Mouse (Mus musculus) limb, embryonic 11.5 days (tissue): ENCODE measurements at regions not wholly inside any gene's neighbourhood (a gene's known extent, or its start where the extent isn't known, plus 50 kb on each side); places are given as distances from the start of the nearest gene placed in this dataset.

ENCODE experiments used
- ATAC-seq: fragments of 200-750 bp; cut with Nextera tagmentation; 2 replicates; pipeline ENCODE4 v1.8.0; 2017; ENCODE audit warnings: low read depth; ENCODE audit not compliant: insufficient number of reproducible peaks, low FRiP score, low TSS enrichment
- DNase-seq: peaks from one replicate; pipeline ENCODE4 v3.0.0-alpha.2; 2015; ENCODE audit warnings: low spot score
- H3K27ac ChIP-seq: fragments of 300-500 bp; sonication (generic); replicated peaks from 2 replicates; pipeline ENCODE4 v1.5.1; 2014; ENCODE audit warnings: low read depth, mild to moderate bottlenecking, low read length
- H3K27me3 ChIP-seq: fragments of 300-500 bp; sonication (generic); 2 replicates; pipeline ENCODE4 v1.6.1; 2014; ENCODE audit warnings: mild to moderate bottlenecking, low read length, mixed read lengths; ENCODE audit not compliant: control insufficient read depth, insufficient read depth
- H3K36me3 ChIP-seq: fragments of 300-500 bp; sonication (generic); 2 replicates; pipeline ENCODE4 v1.6.1; 2014; ENCODE audit warnings: mild to moderate bottlenecking, low read length, moderate library complexity, mixed read lengths; ENCODE audit not compliant: control insufficient read depth, insufficient read depth
- H3K4me1 ChIP-seq: fragments of 300-500 bp; sonication (generic); 2 replicates; pipeline ENCODE4 v1.6.1; 2014; ENCODE audit warnings: low read length, mixed read lengths; ENCODE audit not compliant: control insufficient read depth, insufficient read depth
- H3K4me2 ChIP-seq: fragments of 300-500 bp; sonication (generic); 2 replicates; pipeline ENCODE4 v1.6.1; 2014; ENCODE audit warnings: low read depth, mild to moderate bottlenecking, moderate library complexity; ENCODE audit not compliant: severe bottlenecking
- H3K4me3 ChIP-seq: fragments of 300-500 bp; sonication (generic); 2 replicates; pipeline ENCODE4 v1.5.1; 2014; ENCODE audit warnings: low read depth, low read length
- H3K9ac ChIP-seq: fragments of 300-500 bp; sonication (generic); 2 replicates; pipeline ENCODE4 v1.6.1; 2014; ENCODE audit warnings: mild to moderate bottlenecking, low read length
- H3K9me3 ChIP-seq: fragments of 300-500 bp; sonication (generic); 2 replicates; pipeline ENCODE4 v1.6.1; 2016; ENCODE audit warnings: low read length; ENCODE audit not compliant: control insufficient read depth
- WGBS: fragments of 180-500 bp; shearing (Covaris S2); extraction: QIAGEN DNeasy Blood & Tissue Kit; methylation state at CpG from one replicate; pipeline ENCODE4 v1.1.7; 2014; 5-methylcytosine and 5-hydroxymethylcytosine counted together

GRCm38 (mm10) chrX:99397344-99397743 lies 73.7 kb downstream of the Pja1 start:
- Histone ChIP-seq H3K4me3 (no peak overlapping the region), H3K9ac (no peak overlapping the region), H3K4me1 (peaks cover 13% of the 10 kb centered on the region), H3K27me3 (peaks cover 18% of the 10 kb centered on the region; the same call in 1 of the 2 replicates), H3K4me2 (no peak overlapping the region), H3K36me3 (no peaks in the 10 kb centered on the region), H3K9me3 (no peaks in the 10 kb centered on the region), H3K27ac (peak overlapping the region; percentile 47; the same call in 1 of the 2 replicates)
- DNase-seq, result peak; percentile 33
- peak; percentile 67; the same call in 1 of the 2 replicates for ATAC-seq
- 30% methylated on average over 8 of the region's 8 CpGs for WGBS

GRCm38 (mm10) chrX:99396180-99396579 lies 74.9 kb downstream of the Pja1 start:
- H3K4me2 ChIP-seq, result no peak overlapping the region
- no peak overlapping the region for H3K9ac ChIP-seq
- peaks cover 14% of the 10 kb centered on the region for H3K4me1 ChIP-seq
- WGBS, result 36% methylated on average over 6 of the region's 6 CpGs
- no peaks in the 10 kb centered on the region for H3K36me3 ChIP-seq
- DNase-seq, result peak; percentile 37
- peaks cover 11% of the 10 kb centered on the region; the same call in 1 of the 2 replicates for H3K27me3 ChIP-seq
- no peak overlapping the region for H3K4me3 ChIP-seq
- H3K9me3 ChIP-seq, result no peaks in the 10 kb centered on the region
- H3K27ac ChIP-seq, result 0 out of 2 replicates have a peak overlapping the region, but pooled peaks have one; percentile 21
- ATAC-seq, result peak; percentile 69

GRCm38 (mm10) chrX:99395067-99395466 lies 76.0 kb downstream of the Pja1 start:
- Histone ChIP-seq H3K36me3 (no peaks in the 10 kb centered on the region), H3K9me3 (no peaks in the 10 kb centered on the region), H3K27me3 (peaks cover 15% of the 10 kb centered on the region; the same call in 1 of the 2 replicates), H3K4me2 (no peak overlapping the region), H3K27ac (no peak overlapping the region), H3K9ac (no peak overlapping the region), H3K4me3 (no peak overlapping the region), H3K4me1 (peaks cover 21% of the 10 kb centered on the region)
- DNase-seq (no peak), ATAC-seq (no peak)
- WGBS, result 84% methylated on average over 3 of the region's 3 CpGs

GRCm38 (mm10) chrX:99391628-99392027 lies 79.4 kb downstream of the Pja1 start:
- Histone ChIP-seq H3K4me3 (no peak overlapping the region), H3K9me3 (no peaks in the 10 kb centered on the region), H3K36me3 (no peaks in the 10 kb centered on the region), H3K27me3 (peaks cover 19% of the 10 kb centered on the region), H3K27ac (no peak overlapping the region), H3K9ac (no peak overlapping the region), H3K4me1 (peaks cover 21% of the 10 kb centered on the region), H3K4me2 (no peak overlapping the region)
- ATAC-seq (no peak), DNase-seq (no peak)
- WGBS, result 64% methylated on average over 6 of the region's 6 CpGs

- DNase-seq (no peak), ATAC-seq (peak; percentile 65)
- Histone ChIP-seq H3K27me3 (peaks cover 19% of the 10 kb centered on the region), H3K4me1 (peaks cover 16% of the 10 kb centered on the region; the same call in 1 of the 2 replicates), H3K4me2 (no peak overlapping the region), H3K4me3 (no peak overlapping the region), H3K9ac (no peak overlapping the region), H3K27ac (peak overlapping the region; percentile 66), H3K36me3 (no peaks in the 10 kb centered on the region), H3K9me3 (no peaks in the 10 kb centered on the region)
- 47% methylated on average over 2 of the region's 2 CpGs for WGBS
Measured at GRCm38 (mm10) chrX:99390462-99390838, 80.6 kb downstream of the Pja1 start.

GRCm38 (mm10) chrX:99389778-99390461 lies 81.2 kb downstream of the Pja1 start:
- H3K4me3 ChIP-seq, result no peak overlapping the region
- 36% methylated on average over 12 of the region's 12 CpGs for WGBS
- ATAC-seq (peak; percentile 82), DNase-seq (peak; percentile 61)
- H3K27ac ChIP-seq, result peak overlapping the region; percentile 66
- no peaks in the 10 kb centered on the region for H3K9me3 ChIP-seq
- H3K4me1 ChIP-seq, result peaks cover 16% of the 10 kb centered on the region; the same call in 1 of the 2 replicates
- no peak overlapping the region for H3K4me2 ChIP-seq
- H3K36me3 ChIP-seq, result no peaks in the 10 kb centered on the region
- no peak overlapping the region for H3K9ac ChIP-seq
- H3K27me3 ChIP-seq, result peaks cover 19% of the 10 kb centered on the region

GRCm38 (mm10) chrX:99370711-99371110 lies 100.4 kb downstream of the Pja1 start:
- Histone ChIP-seq H3K9ac (no peak overlapping the region), H3K9me3 (no peaks in the 10 kb centered on the region), H3K4me2 (no peak overlapping the region), H3K4me1 (no peaks in the 10 kb centered on the region), H3K27ac (no peak overlapping the region), H3K36me3 (no peaks in the 10 kb centered on the region), H3K4me3 (no peak overlapping the region), H3K27me3 (peaks cover 18% of the 10 kb centered on the region)
- 89% methylated on average over 5 of the region's 5 CpGs for WGBS
- no peak for DNase-seq
- ATAC-seq, result no peak

GRCm38 (mm10) chrX:99369258-99369900 lies 101.7 kb downstream of the Pja1 start:
- Histone ChIP-seq H3K4me2 (no peak overlapping the region), H3K36me3 (no peaks in the 10 kb centered on the region), H3K4me1 (no peaks in the 10 kb centered on the region), H3K27me3 (peaks cover 21% of the 10 kb centered on the region), H3K4me3 (no peak overlapping the region), H3K27ac (no peak overlapping the region), H3K9me3 (no peaks in the 10 kb centered on the region), H3K9ac (no peak overlapping the region)
- ATAC-seq (no peak), DNase-seq (no peak)
- WGBS, result 89% methylated on average over 6 of the region's 6 CpGs
